Mouse (Mus musculus) left cerebral cortex, adult 11 months (tissue): ENCODE data around the gene B3gnt9.
"Not testable (repeated sequence)": the region's sequence is repeated elsewhere in the genome, so short reads cannot be mapped to it uniquely, and the experiment has no call there.

Experiments used
- DNase-seq: peaks from one replicate; pipeline ENCODE4 v3.0.0; 2022; ENCODE audit warnings: low spot score

Gene B3gnt9

GRCm38 (mm10) chr8:105254966-105255350 lies at the start of gene B3gnt9:
B3gnt9 (minus strand) TSS chr8:105255153.
- DNase-seq = no peak

GRCm38 (mm10) chr8:105303874-105304273 lies 48.9 kb upstream of the B3gnt9 start:
- DNase-seq = no peak

GRCm38 (mm10) chr8:105303396-105303795 lies 48.4 kb upstream of the B3gnt9 start:
- no peak for DNase-seq

GRCm38 (mm10) chr8:105299962-105300361 lies 45.0 kb upstream of the B3gnt9 start:
- DNase-seq = no peak

- DNase-seq = no peak
Measured at GRCm38 (mm10) chr8:105298351-105299252, 43.6 kb upstream of the B3gnt9 start.

- DNase-seq = peak; percentile 82
Measured at GRCm38 (mm10) chr8:105297511-105298192, 42.7 kb upstream of the B3gnt9 start, which contains the start of gene E2f4. E2f4 (plus strand) TSS chr8:105297663.

GRCm38 (mm10) chr8:105295895-105296573 lies 41.1 kb upstream of the B3gnt9 start, which contains the start of gene Exoc3l:
Exoc3l (minus strand) TSS chr8:105296101.
- DNase-seq = no peak

GRCm38 (mm10) chr8:105295256-105295655 lies 40.3 kb upstream of the B3gnt9 start:
- DNase-seq = no peak

GRCm38 (mm10) chr8:105294776-105295175 lies 39.8 kb upstream of the B3gnt9 start:
- DNase-seq = no peak

- no peak for DNase-seq
Measured at GRCm38 (mm10) chr8:105293405-105293804, 38.5 kb upstream of the B3gnt9 start.

GRCm38 (mm10) chr8:105292471-105292870 lies 37.5 kb upstream of the B3gnt9 start:
- DNase-seq = no peak

GRCm38 (mm10) chr8:105291802-105292201 lies 36.8 kb upstream of the B3gnt9 start:
- DNase-seq = not testable (repeated sequence)

- DNase-seq = not testable (repeated sequence)
Measured at GRCm38 (mm10) chr8:105291364-105291763, 36.4 kb upstream of the B3gnt9 start.

- DNase-seq = no peak
Measured at GRCm38 (mm10) chr8:105290554-105291314, 35.8 kb upstream of the B3gnt9 start.

- DNase-seq = no peak
Measured at GRCm38 (mm10) chr8:105289805-105290460, 35.0 kb upstream of the B3gnt9 start, which contains the start of gene 4931428F04Rik. 4931428F04Rik (minus strand) TSS chr8:105289864.

- peak; percentile 92 for DNase-seq
Measured at GRCm38 (mm10) chr8:105288958-105289732, 34.2 kb upstream of the B3gnt9 start.

GRCm38 (mm10) chr8:105288231-105288630 lies 33.3 kb upstream of the B3gnt9 start:
- no peak for DNase-seq

GRCm38 (mm10) chr8:105286907-105287306 lies 32.0 kb upstream of the B3gnt9 start:
- DNase-seq = no peak

- DNase-seq = no peak
Measured at GRCm38 (mm10) chr8:105285514-105285913, 30.6 kb upstream of the B3gnt9 start.

- DNase-seq = no peak
Measured at GRCm38 (mm10) chr8:105283074-105283473, 28.1 kb upstream of the B3gnt9 start.
